Mouse (Mus musculus) CD4-positive, CD25-positive, alpha-beta regulatory T cell, adult 4 months (primary cell): ENCODE measurements around the gene Atrip. TPM values are rescaled to one million over a fixed set of nuclear protein-coding genes. Genes with fewer than 3 reads are reported as not detected.
A peak's percentile ranks its signal among the peaks of the same experiment; 100 is the strongest.

Experiments
- ATAC-seq: one replicate; pipeline ENCODE4 v1.8.0; 2017
- polyA plus RNA-seq, 2 experiments: library from polyadenylated mRNA; unstranded; fragments of 100-300 nt; shearing (Covaris generic); gene quantifications; one replicate each; pipeline ENCODE4 v1.2.1; 2017

Gene Atrip
- 10 to 100 TPM; 23.4 to 32.1 TPM for polyA plus RNA-seq

- peak; percentile 100 for ATAC-seq
These were observed at the start of gene Atrip for GRCm38 (mm10) chr9:109073661-109074573. Gene Atrip (minus strand): TSS chr9:109074124.

DNA sequence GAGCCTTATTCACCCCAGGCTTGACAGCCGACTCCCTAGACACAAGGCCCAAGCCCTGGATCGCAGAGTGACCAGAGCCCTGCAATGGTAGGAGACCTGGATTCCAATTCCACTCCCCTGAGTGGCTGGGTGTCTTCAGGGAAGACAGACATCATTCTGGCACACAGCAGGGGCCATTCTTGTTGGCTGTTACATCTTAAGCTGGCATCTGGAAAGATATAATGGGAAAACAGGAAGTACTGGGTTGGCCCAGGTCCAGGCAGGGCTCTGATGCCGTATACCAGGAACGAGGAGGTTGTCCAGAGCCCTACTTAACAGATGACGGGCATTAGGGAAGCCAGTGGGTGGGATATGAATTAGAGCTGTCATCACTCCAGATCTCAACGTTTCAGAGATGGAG, 49.3 kb upstream of the Atrip start:
- no peak for ATAC-seq

DNA sequence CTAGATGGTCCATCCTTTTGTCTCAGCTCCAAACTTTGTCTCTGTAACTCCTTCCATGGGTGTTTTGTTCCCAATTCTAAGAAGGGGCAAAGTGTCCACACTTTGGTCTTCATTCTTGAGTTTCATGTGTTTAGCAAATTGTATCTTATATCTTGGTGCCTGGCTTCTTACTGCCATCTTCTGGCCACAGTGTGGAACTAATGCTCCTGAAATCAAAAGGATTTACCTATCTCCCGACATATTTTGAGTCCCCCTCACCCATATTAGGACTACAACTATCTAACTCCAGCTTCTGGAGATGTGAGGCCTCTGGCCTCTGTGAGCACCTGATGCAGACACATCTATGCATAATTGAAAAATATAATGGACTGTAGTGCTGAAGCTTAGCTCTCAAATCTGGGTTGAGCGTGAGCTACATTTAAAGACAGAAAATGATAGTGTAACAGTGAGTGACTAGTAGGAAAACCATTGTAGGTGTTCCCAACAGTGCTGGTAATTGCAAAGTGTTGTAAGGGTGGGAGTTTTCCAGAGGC, 48.7 kb upstream of the Atrip start:
- peak; percentile 56 for ATAC-seq

- no peak for ATAC-seq
These were observed 47.0 kb upstream of the Atrip start for GRCm38 (mm10) chr9:109120956-109121355.

DNA sequence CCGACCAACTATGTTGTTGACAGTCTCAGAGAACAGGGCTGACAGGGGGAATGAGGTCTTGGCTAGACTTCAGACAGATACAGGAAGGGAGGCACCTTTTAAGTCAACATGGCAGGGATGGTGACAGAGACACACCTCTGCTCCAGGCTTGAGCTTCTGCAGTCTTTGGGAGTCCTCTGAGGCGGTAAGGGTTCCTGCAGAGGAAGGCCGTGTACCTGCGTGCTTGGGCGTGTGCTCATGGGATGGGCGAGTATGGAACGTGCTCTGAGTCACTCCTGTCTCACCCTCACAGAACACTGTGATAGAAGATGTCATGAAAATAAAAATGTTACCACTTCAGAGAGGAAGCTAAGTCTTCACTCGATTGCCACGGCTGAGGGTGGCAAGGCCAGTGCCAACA, 45.6 kb upstream of the Atrip start:
- no peak for ATAC-seq

GRCm38 (mm10) chr9:109118106-109118505, 44.2 kb upstream of the Atrip start:
- ATAC-seq, result no peak

DNA sequence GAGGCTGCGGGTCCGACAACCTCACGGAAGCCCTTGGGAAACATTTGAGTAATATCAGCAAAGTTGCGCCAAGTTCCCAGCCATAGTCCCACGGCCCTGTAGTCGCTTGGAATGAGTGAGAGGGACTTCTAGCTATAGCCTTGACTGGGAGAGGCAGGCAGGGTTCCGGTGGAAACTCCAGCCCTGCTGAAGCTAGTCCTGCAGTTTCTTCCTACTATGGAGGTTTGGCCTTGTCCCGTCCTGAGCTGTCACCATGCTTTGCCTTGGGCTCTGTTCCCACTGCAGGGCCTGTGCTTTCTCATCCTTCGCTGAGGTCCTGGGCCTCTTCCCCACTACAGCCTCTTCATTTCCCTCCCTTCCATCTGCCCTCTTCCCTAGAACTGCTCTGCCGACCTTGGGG, 42.3 kb upstream of the Atrip start:
- no peak for ATAC-seq

DNA sequence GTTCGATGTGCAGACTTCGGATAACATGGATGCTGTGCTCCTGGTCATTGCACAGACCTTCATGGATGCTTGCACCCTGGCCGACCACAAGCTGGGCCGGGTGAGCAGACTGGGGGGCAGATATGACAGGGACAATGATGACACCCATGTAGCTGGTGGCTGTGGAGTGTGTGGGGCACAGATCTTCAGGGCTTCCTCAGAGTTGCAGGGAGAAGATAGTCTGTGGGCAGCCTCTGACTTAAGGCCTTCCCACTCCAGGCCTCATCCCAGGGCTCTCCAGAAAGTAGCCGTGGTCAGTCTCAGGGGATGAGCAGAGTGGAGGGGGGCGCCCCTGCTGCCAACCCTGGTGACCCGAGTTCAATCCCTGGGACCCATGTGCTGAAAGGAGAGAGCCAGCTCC, 40.9 kb upstream of the Atrip start:
- no peak for ATAC-seq

GRCm38 (mm10) chr9:109114276-109114675, 40.4 kb upstream of the Atrip start:
- no peak for ATAC-seq

GRCm38 (mm10) chr9:109113331-109113730, 39.4 kb upstream of the Atrip start:
- no peak for ATAC-seq

- no peak for ATAC-seq
These were observed 37.7 kb upstream of the Atrip start for GRCm38 (mm10) chr9:109111591-109111990.

DNA sequence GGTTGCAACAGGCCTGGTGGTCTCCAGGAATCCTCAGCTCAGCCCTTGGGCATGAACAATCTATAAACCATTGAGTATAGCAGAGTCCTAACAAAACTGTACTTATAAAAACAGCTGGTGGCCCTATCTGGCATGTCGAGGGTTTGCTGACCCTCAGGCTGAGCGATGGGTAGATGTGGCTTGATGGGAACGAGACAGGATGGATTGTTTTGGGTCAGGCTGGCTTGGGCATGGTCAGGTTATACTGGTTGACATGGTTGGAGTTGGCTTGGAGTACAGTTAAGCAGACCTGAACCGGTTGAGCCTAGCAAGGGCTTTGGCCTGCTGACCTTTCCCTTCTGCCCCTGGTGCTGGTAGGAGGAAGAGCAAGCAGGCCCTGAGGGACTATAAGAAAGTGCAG, 37.2 kb upstream of the Atrip start:
- no peak for ATAC-seq

GRCm38 (mm10) chr9:109110240-109110639, 36.3 kb upstream of the Atrip start:
- no peak for ATAC-seq

DNA sequence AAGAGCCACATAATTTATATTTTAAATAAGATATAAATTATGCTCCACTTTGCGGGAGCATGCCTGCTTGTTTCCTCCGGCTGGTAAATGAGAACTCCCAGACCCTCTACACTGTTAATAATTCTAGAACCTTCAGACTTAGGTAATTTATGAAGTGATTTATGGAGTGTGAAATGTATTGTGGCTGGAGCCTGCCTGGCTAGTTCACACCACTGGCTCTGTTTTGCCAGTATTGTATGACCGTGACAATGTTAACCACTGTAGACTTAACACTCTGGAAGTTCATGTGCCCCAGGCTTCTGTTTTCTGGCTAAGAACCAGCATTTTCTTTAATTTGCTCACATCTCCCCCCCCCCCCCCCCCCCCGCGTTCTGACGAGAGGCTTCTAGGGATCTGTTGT, 33.4 kb upstream of the Atrip start:
- no peak for ATAC-seq

DNA sequence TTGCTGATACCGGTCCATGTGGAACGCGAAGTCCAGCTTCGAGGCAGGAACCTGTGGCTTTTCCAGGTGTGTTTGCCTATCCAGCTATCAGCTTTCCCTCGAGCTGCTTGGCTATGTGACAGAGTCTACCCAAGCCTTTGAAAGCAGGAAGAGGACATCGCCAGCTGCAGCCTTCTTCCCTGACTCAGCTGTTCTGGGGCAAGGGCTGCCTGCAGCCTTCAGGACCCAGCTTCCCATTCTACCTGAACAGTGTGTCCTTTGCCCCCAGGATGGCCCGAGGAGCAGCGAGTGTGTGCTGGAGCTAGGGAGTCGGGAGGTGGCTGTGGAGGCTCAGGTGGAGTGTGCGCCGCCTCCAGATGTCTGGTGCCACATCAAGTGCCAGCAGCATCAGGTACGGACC, 31.7 kb upstream of the Atrip start:
- no peak for ATAC-seq

GRCm38 (mm10) chr9:109105011-109105410, 31.1 kb upstream of the Atrip start:
- no peak for ATAC-seq

- ATAC-seq, result no peak
These were observed 30.2 kb upstream of the Atrip start for GRCm38 (mm10) chr9:109104083-109104482.

- ATAC-seq, result no peak
These were observed 29.3 kb upstream of the Atrip start for GRCm38 (mm10) chr9:109103250-109103649.

DNA sequence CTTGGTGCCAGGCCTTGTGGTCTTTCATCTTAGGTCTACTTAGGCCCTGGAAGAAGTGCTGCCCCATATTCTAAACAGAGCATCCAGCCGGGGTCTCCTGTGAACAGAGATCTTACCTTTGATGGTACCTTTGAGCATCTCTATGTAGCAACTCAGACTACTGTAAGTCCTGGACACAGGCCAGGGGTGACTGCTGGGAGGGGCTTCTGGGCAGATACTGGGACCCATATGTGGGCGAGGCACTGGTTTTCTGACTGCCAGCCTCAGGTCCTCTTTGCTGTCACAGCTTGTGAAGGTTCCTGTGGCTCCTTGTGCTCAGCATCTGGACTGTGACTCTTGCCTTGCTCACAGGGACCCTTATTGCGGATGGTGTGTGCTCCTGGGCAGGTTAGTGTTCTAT, 28.6 kb upstream of the Atrip start:
- no peak for ATAC-seq

DNA sequence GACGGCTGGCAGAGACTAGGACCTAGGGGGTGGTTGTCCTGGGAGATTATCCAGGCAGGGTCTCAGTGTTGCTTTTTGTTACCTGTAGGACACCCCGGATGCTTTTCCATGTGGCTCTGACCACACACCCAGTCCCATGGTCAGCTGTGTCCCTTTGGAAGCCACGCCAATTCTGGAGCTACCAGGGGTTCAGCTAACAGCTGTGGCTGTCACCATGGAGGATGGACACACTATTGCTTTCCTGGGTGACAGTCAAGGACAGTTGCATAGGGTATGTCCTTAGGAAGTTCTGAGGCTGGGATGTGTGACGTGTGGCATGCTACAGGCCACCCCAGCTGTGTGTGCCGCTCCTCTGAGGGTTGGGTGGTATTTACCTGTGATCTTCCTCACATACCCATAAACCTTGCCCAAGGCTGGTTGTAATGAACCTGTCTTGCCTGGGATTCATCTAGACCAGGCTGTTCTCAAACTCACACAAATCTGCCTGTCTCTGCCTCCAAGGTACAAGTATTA, 28.1 kb upstream of the Atrip start:
- no peak for ATAC-seq

DNA sequence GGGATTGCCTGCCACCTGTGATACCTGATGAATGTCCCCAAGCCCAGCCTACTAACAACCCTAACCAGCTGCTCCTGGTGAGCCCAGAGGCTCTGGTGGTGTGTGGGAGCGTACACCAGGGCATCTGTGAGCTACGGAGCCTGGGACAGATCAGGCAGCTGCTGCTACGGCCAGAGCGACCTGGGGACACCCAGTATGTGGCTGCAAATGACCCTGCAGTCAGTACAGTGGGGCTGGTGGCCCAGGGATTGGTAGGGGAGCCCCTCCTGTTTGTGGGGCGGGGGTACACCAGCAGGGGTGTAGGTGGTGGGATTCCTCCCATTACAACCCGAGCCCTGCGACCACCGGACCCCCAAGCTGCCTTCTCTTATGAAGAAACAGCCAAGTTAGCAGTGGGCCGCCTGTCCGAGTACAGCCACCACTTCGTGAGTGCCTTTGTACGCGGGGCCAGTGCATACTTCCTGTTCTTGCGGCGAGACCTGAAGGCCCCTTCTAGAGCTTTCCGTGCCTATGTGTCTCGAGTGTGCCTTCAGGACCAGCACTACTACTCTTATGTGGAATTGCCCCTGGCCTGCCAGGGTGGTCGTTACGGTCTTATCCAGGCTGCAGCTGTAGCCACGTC, 26.5 kb upstream of the Atrip start:
- ATAC-seq, result no peak

DNA sequence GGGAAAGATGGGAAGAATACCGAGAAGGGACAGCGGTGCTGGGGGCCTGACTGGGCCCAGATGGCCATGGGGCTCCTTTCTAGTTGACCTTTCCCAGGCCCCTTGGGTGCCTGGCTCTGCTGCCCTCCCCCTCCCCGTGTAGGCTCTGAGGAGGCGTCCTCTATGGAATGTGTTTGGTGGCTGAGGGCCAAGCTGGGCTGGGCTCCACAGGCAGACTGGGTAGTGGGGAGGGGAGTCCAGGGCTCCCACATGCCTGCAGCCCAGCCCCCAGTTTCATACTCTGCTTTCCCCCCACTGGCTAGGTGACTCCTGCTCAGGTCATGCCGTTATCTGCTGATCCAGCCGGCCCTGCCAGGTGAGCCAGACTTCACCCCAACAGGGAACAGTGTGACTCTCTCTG, 25.0 kb upstream of the Atrip start:
- ATAC-seq, result no peak

DNA sequence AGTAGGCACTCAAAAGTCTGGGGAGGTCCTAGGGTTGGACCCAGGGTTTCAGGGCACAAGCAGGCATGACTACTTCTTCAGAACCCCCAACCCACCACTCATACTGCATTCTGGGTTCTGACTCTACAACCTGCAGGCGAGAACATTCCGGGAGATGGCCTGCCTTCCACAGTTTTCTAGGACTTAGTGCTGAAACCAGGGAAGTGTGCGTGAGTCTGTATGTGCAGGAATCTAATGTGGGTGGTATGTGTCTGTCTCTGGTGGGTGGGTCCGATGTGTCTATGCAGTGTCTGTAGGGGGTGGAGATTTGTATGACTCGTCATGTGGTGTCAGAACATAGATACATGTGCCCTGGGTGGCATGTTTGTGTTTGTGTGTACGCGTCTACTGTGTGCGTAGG, 24.4 kb upstream of the Atrip start:
- no peak for ATAC-seq

DNA sequence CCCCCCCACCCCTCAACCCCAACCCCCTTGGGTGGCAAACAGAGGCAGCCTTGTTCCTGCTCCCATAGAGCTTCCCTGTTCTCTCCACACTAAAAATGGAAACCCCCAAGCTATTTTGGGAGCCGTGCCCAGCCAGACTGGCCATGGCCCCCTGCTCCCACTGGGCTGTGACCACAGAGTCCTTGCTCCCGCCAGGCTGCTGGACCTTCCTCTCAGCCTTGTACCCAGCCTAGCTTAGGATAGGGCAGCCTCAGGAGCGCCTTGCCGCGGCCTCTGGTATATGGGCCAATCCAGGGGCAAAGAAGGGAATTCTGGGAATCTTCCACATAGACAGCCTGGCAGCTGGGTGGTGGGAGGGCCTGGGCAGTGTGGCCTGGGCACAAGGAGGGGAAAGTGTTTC, 23.9 kb upstream of the Atrip start:
- ATAC-seq, result no peak
